In the genomic region with DNA sequence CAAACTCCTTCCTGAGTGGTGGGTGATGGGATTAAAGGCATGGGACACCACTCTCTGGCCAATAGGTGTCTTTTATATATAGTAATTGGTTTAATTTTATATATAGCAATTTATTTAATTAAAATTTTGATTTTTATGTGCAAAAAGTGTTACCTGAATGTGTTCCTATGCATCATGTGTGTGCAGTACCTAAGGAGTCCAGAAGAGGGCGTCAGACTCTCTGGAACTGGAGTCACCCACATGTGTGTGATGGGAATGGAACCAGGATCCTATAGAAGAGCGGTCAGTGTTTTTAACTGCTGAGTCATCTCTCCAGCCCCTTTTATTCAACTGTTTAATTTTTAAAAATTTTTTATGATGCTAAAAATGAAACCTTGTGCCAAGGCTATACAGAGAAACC, we compare ENCODE assay signal across 16 mouse cellular contexts. TPM values are rescaled to one million over a fixed set of nuclear protein-coding genes. Genes with fewer than 3 reads are reported as not detected.
A peak's percentile ranks its signal among the peaks of the same experiment; 100 is the strongest.
DNase-seq lines count a peak whose midpoint lies in the region; ATAC-seq and TF ChIP-seq lines count a peak whose summit lies in the region.
"Had no signal": no experiment of that assay in that cellular context is flagged by ENCODE, and none has a peak within 500 bp of the region (broad histone marks: within the 10 kb centered on the region; RNA-seq: fewer than 3 reads in every experiment).

No protein-coding gene starts in this region.

- CTCF ChIA-PET in Patski (lab: Charles Lee), result interaction anchor here (1.1 kb wide), 1 partner anchor 14 kb away, joined by 3 read pairs; no protein-coding TSS in a partner anchor

- no peak overlapping the region for H3K27ac ChIP-seq in kidney, adult 2 months (ENCODE audit: insufficient read depth, low read depth, low read length)
- no peak overlapping the region for H3K27ac ChIP-seq in stomach, postnatal 0 days (replicated peaks)
- H3K27ac ChIP-seq in forebrain, embryonic 11.5 days (ENCODE audit: low read depth, low read length), result no peak overlapping the region
- H3K27ac ChIP-seq: limb, embryonic 13.5 days; macrophage had no signal

- ATAC-seq in Patski, result no peak
- ATAC-seq in stomach, postnatal 0 days (ENCODE audit: low FRiP score, low TSS enrichment), result no peak
- no peak for ATAC-seq in forebrain, embryonic 11.5 days (replicated peaks; ENCODE audit: low FRiP score)
- ATAC-seq: midbrain, embryonic 16.5 days had no signal

- in situ Hi-C loops in Patski (cut with MboI; ENCODE audit: low pct_unique_long_range_greater_than_20kb), result no loop called here

- H3K36me3 ChIP-seq in kidney, adult 2 months (ENCODE audit: control insufficient read depth, insufficient read depth, low read length), result peaks cover 11% of the 10 kb centered on the region
- H3K36me3 ChIP-seq in stomach, postnatal 0 days (ENCODE audit: control insufficient read depth, insufficient read depth, low read length), result peaks cover 12% of the 10 kb centered on the region; the same call in 1 of the 2 replicates
- H3K36me3 ChIP-seq in forebrain, embryonic 11.5 days (ENCODE audit: control insufficient read depth, insufficient read depth, low read length), result peaks cover 3% of the 10 kb centered on the region; the same call in 1 of the 2 replicates

- WGBS in kidney, adult 2 months, result 83% methylated on average over 2 of the region's 2 CpGs
- 74% methylated on average over 2 of the region's 2 CpGs for WGBS in stomach, postnatal 0 days
- 76% methylated on average over 2 of the region's 2 CpGs for WGBS in forebrain, embryonic 11.5 days

- DNase-seq in kidney, adult 2 months, result no peak
- no peak for DNase-seq in kidney, postnatal 25 days
- DNase-seq in right cerebral cortex, postnatal 14 days, result peak; percentile 10
- DNase-seq in right cerebral cortex, adult 2 months (ENCODE audit: low spot score in 2 of 2), result no peak
- no peak for DNase-seq in Patski (ENCODE audit: low read depth, low spot score)
- DNase-seq in stomach, postnatal 0 days (ENCODE audit: low spot score), result no peak
- no peak for DNase-seq in forebrain, embryonic 11.5 days (ENCODE audit: low spot score)
- DNase-seq: adrenal gland, postnatal 10 days; gastrocnemius, postnatal 25 days; kidney, postnatal 14 days; thymus, postnatal 25 days had no signal

- TF ChIP-seq POLR2A in kidney, adult 2 months (IDR thresholded peaks at IDR 0.05; ENCODE audit: low read depth, low read length), result no peak

- H3K9ac ChIP-seq in stomach, postnatal 0 days (ENCODE audit: low read length), result no peak overlapping the region
- no peak overlapping the region for H3K9ac ChIP-seq in forebrain, embryonic 11.5 days (ENCODE audit: low read length)
- H3K9ac ChIP-seq: limb, embryonic 13.5 days had no signal

- H3K4me1 ChIP-seq in kidney, adult 2 months (ENCODE audit: control insufficient read depth, insufficient read depth, low read length), result peaks cover 6% of the 10 kb centered on the region; the same call in 1 of the 2 replicates
- H3K4me1 ChIP-seq in stomach, postnatal 0 days (replicated peaks; ENCODE audit: control insufficient read depth, insufficient read depth), result no peaks in the 10 kb centered on the region
- peaks cover 2% of the 10 kb centered on the region; the same call in 1 of the 2 replicates for H3K4me1 ChIP-seq in forebrain, embryonic 11.5 days (replicated peaks; ENCODE audit: control insufficient read depth, insufficient read depth, low read length)

- H3K4me3 ChIP-seq in kidney, adult 2 months (ENCODE audit: insufficient read depth, low read depth, low read length), result no peak overlapping the region
- H3K4me3 ChIP-seq in stomach, postnatal 0 days (ENCODE audit: low read depth, low read length), result no peak overlapping the region
- no peak overlapping the region for H3K4me3 ChIP-seq in forebrain, embryonic 11.5 days (ENCODE audit: low read depth, low read length)
- H3K4me3 ChIP-seq: limb, embryonic 13.5 days had no signal

- peak; percentile 35 for TF ChIP-seq CTCF in kidney, adult 2 months (conservative IDR thresholded peaks at IDR 0.05; ENCODE audit: insufficient read depth, insufficient read length, low read depth, low read length)
- TF ChIP-seq CTCF in Patski (IDR thresholded peaks at IDR 0.05), result peak; percentile 67
- TF ChIP-seq CTCF in stomach, postnatal 0 days (IDR thresholded peaks at IDR 0.05; ENCODE audit: low read depth), result peak; percentile 55

- H3K9me3 ChIP-seq in stomach, postnatal 0 days (ENCODE audit: control insufficient read depth, low read length), result no peaks in the 10 kb centered on the region
- H3K9me3 ChIP-seq in forebrain, embryonic 11.5 days (ENCODE audit: control insufficient read depth, low read length), result no peaks in the 10 kb centered on the region; the same call in 1 of the 2 replicates
- H3K9me3 ChIP-seq: limb, embryonic 13.5 days had no signal

- no peaks in the 10 kb centered on the region for H3K27me3 ChIP-seq in kidney, adult 2 months (replicated peaks; ENCODE audit: control insufficient read depth, insufficient read depth, low read length)
- H3K27me3 ChIP-seq in Patski, result no peaks in the 10 kb centered on the region
- H3K27me3 ChIP-seq in stomach, postnatal 0 days (ENCODE audit: control insufficient read depth, insufficient read depth, low read length), result no peaks in the 10 kb centered on the region
- no peaks in the 10 kb centered on the region for H3K27me3 ChIP-seq in forebrain, embryonic 11.5 days (ENCODE audit: control insufficient read depth, insufficient read depth, low read length)
- H3K27me3 ChIP-seq: limb, embryonic 13.5 days had no signal

- H3K4me2 ChIP-seq in stomach, postnatal 0 days (replicated peaks; ENCODE audit: low read depth), result no peak overlapping the region
- H3K4me2 ChIP-seq in forebrain, embryonic 11.5 days (ENCODE audit: low read depth, low read length, severe bottlenecking), result no peak overlapping the region
- H3K4me2 ChIP-seq: limb, embryonic 13.5 days had no signal

- no peak for TF ChIP-seq EP300 in stomach, postnatal 0 days (optimal IDR thresholded peaks at IDR 0.05)

- POLR2A ChIA-PET in Patski (lab: Charles Lee), result no interaction called here

RNA-seq across cellular contexts. Expression of a gene that starts 3.9 kb away (rescaled TPM):
- polyA plus RNA-seq in kidney, adult 2 months (2012; rRNA removed), result 7.9 and 8.4 TPM in 2 replicates
- polyA plus RNA-seq in Patski (2021), result 14.3 TPM
- 13.6 and 15.2 TPM in 2 replicates for polyA plus RNA-seq in stomach, postnatal 0 days (2015; fragmentation: Nextera tagmentation; extraction: Ambion mirVana)
- polyA plus RNA-seq in forebrain, embryonic 11.5 days (2014; fragmentation: Nextera tagmentation; extraction: Ambion mirVana), result 25.1 and 27.4 TPM in 2 replicates

RNA-seq across cellular contexts. Expression of a gene that starts 24.5 kb away (rescaled TPM):
- 0.97 and 1.0 TPM in 2 replicates for polyA plus RNA-seq in kidney, adult 2 months (2012; rRNA removed)
- not detected for polyA plus RNA-seq in Patski (2021)
- 0.07 and 0.11 TPM in 2 replicates for polyA plus RNA-seq in stomach, postnatal 0 days (2015; fragmentation: Nextera tagmentation; extraction: Ambion mirVana)
- polyA plus RNA-seq in forebrain, embryonic 11.5 days (2014; fragmentation: Nextera tagmentation; extraction: Ambion mirVana), result not detected in 2 replicates
- polyA plus RNA-seq: limb, embryonic 13.5 days; macrophage had no signal

RNA-seq across cellular contexts. Expression of a gene that starts 28.7 kb away (rescaled TPM):
- 0.07 TPM in 1 of 2 replicates, not detected in the other for polyA plus RNA-seq in kidney, adult 2 months (2012; rRNA removed)
- not detected for polyA plus RNA-seq in Patski (2021)
- polyA plus RNA-seq in stomach, postnatal 0 days (2015; fragmentation: Nextera tagmentation; extraction: Ambion mirVana), result not detected in 2 replicates
- not detected in 2 replicates for polyA plus RNA-seq in forebrain, embryonic 11.5 days (2014; fragmentation: Nextera tagmentation; extraction: Ambion mirVana)
- polyA plus RNA-seq: heart, postnatal 0 days; limb, embryonic 13.5 days; macrophage; midbrain, embryonic 16.5 days; neural tube, embryonic 14.5 days had no signal

RNA-seq across cellular contexts. Expression of a gene that starts 53.5 kb away (rescaled TPM):
- 71.1 and 81.0 TPM in 2 replicates for polyA plus RNA-seq in kidney, adult 2 months (2012; rRNA removed)
- polyA plus RNA-seq in Patski (2021), result 75.6 TPM
- 29.4 and 38.0 TPM in 2 replicates for polyA plus RNA-seq in stomach, postnatal 0 days (2015; fragmentation: Nextera tagmentation; extraction: Ambion mirVana)
- 91.5 and 102 TPM in 2 replicates for polyA plus RNA-seq in forebrain, embryonic 11.5 days (2014; fragmentation: Nextera tagmentation; extraction: Ambion mirVana)

RNA-seq across cellular contexts. Expression of a gene that starts 58.8 kb away (rescaled TPM):
- polyA plus RNA-seq in kidney, adult 2 months (2012; rRNA removed), result 30.9 and 42.4 TPM in 2 replicates
- polyA plus RNA-seq in Patski (2021), result 117 TPM
- 20.7 and 23.9 TPM in 2 replicates for polyA plus RNA-seq in stomach, postnatal 0 days (2015; fragmentation: Nextera tagmentation; extraction: Ambion mirVana)
- 32.9 and 39.5 TPM in 2 replicates for polyA plus RNA-seq in forebrain, embryonic 11.5 days (2014; fragmentation: Nextera tagmentation; extraction: Ambion mirVana)
